Mouse (Mus musculus) liver, postnatal 0 days (tissue): Measurements from ENCODE around the gene Cc2d2b. TPM values are rescaled to one million over a fixed set of nuclear protein-coding genes. Genes with fewer than 3 reads are reported as not detected.

Source experiments
- ATAC-seq: fragments of 200-750 bp; cut with Nextera tagmentation; 2 replicates; pipeline ENCODE4 v1.8.0; 2017; ENCODE audit warnings: mild to moderate bottlenecking, moderate library complexity
- DNase-seq: peaks from one replicate; pipeline ENCODE4 v3.0.0-alpha.2; 2016
- H3K27ac ChIP-seq: fragments of 300-500 bp; sonication (generic); 2 replicates; pipeline ENCODE4 v1.5.1; 2014; ENCODE audit warnings: antibody characterized with exemption, moderate library complexity, mild to moderate bottlenecking, low read depth
- H3K27me3 ChIP-seq: fragments of 300-500 bp; sonication (generic); 2 replicates; pipeline ENCODE4 v1.6.1; 2014; ENCODE audit warnings: low read length, control low read depth, mixed read lengths; ENCODE audit not compliant: insufficient read depth
- H3K36me3 ChIP-seq: fragments of 300-500 bp; sonication (generic); replicated peaks from 2 replicates; pipeline ENCODE4 v1.6.1; 2014; ENCODE audit warnings: mild to moderate bottlenecking, control low read depth, low read length, moderate library complexity, mixed read lengths; ENCODE audit not compliant: insufficient read depth
- H3K4me1 ChIP-seq: fragments of 300-500 bp; sonication (generic); 2 replicates; pipeline ENCODE4 v1.6.1; 2014; ENCODE audit warnings: antibody characterized with exemption, mild to moderate bottlenecking, control low read depth; ENCODE audit not compliant: insufficient read depth
- H3K4me2 ChIP-seq: fragments of 300-500 bp; sonication (generic); 2 replicates; pipeline ENCODE4 v1.6.1; 2014; ENCODE audit warnings: low read depth, mild to moderate bottlenecking, low read length, moderate library complexity, mixed read lengths
- H3K4me3 ChIP-seq: fragments of 300-500 bp; sonication (generic); 2 replicates; pipeline ENCODE4 v1.5.1; 2014; ENCODE audit warnings: low read depth, low read length
- H3K9ac ChIP-seq: fragments of 300-500 bp; sonication (generic); replicated peaks from 2 replicates; pipeline ENCODE4 v1.6.1; 2014; ENCODE audit warnings: mild to moderate bottlenecking, moderate library complexity
- H3K9me3 ChIP-seq: fragments of 300-500 bp; sonication (generic); 2 replicates; pipeline ENCODE4 v1.6.1; 2016; ENCODE audit warnings: mild to moderate bottlenecking, control low read depth, low read length, mixed read lengths
- CTCF ChIP-seq: sonication (generic); IDR thresholded peaks from 2 replicates; pipeline ENCODE4 v1.5.1; 2016; ENCODE audit warnings: antibody characterized with exemption, low read depth
- EP300 ChIP-seq: IDR thresholded peaks from 2 replicates; pipeline ENCODE4 v1.6.1; 2016; ENCODE audit warnings: antibody characterized with exemption, low read depth, mild to moderate bottlenecking
- WGBS: fragments of 180-500 bp; shearing (Covaris S2); extraction: QIAGEN DNeasy Blood & Tissue Kit; methylation state at CpG from one replicate; pipeline ENCODE4 v1.1.7; 2014; ENCODE audit not compliant: insufficient replicate concordance; 5-methylcytosine and 5-hydroxymethylcytosine counted together
- polyA plus RNA-seq: library from polyadenylated mRNA; unstranded; fragments of >200 nt; fragmentation: Nextera tagmentation; extraction: Ambion mirVana; gene quantifications from 2 replicates; pipeline ENCODE4 v1.2.1, GENCODE M21; 2015

Cc2d2b gene
- polyA plus RNA-seq, 1 experiment from 2014 or later, result 1.3 TPM

DNA sequence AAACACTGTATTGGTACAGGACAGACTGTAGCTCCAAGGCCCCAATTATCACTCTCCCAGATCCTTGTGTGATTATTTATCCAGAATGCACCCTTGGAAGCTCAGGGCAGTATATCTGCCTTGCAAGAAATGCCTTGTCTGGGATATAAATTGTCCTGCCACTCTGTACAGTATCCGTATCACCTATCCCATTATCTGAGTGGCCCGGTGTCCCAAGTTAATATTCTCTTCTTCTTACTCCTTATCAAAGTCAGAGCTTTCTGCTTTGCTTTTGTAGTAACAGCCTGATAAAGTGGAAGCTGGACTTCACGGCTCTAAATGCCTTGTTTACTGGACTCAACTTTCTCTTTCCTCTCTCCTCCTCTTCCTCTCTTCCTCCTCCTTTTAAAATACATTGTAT, 64.2 kb downstream of the Cc2d2b start:
- TF ChIP-seq EP300 (no peak), CTCF (no peak)
- H3K9ac ChIP-seq, result peak overlapping the region; percentile 56
- H3K9me3 ChIP-seq, result no peaks in the 10 kb centered on the region
- 31% methylated on average over 3 of the region's 3 CpGs for WGBS
- H3K36me3 ChIP-seq, result no peaks in the 10 kb centered on the region
- peak overlapping the region; percentile 24; the same call in 1 of the 2 replicates for H3K4me3 ChIP-seq
- peaks cover 16% of the 10 kb centered on the region for H3K4me1 ChIP-seq
- H3K27me3 ChIP-seq, result no peaks in the 10 kb centered on the region
- ATAC-seq, result no peak; the same call in 1 of the 2 replicates
- no peak for DNase-seq
- peak overlapping the region; percentile 96 for H3K27ac ChIP-seq
- H3K4me2 ChIP-seq, result peak overlapping the region; percentile 64

DNA sequence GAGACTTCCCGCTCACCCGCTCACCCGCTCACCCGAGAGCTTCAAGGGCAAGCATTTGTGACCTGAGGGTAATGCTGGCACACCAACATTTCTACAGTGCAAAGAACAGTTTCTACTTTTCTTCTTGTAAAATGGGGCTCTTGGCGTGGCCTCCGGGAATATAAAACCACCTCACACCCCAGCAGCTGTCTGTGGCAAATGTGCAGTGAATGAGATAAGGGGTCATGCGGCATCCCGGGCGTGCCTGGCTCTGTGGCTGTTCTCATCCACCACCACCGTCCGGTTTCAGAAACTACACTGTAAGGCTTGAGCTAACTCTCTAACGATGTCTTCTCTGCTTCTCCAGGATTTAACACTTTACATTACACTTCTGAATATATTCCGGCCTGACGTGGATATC, 64.8 kb downstream of the Cc2d2b start:
- peak; percentile 84 for DNase-seq
- Histone ChIP-seq H3K27me3 (no peaks in the 10 kb centered on the region), H3K9me3 (no peaks in the 10 kb centered on the region), H3K4me2 (peak overlapping the region; percentile 64), H3K4me1 (peaks cover 20% of the 10 kb centered on the region), H3K9ac (peak overlapping the region; percentile 56), H3K36me3 (no peaks in the 10 kb centered on the region), H3K27ac (peak overlapping the region; percentile 96), H3K4me3 (peak overlapping the region; percentile 24; the same call in 1 of the 2 replicates)
- ATAC-seq, result peak; percentile 99
- 39% methylated on average over 14 of the region's 14 CpGs for WGBS
- peak; percentile 16; the same call in 1 of the 2 replicates for TF ChIP-seq CTCF
- peak; percentile 96 for TF ChIP-seq EP300

DNA sequence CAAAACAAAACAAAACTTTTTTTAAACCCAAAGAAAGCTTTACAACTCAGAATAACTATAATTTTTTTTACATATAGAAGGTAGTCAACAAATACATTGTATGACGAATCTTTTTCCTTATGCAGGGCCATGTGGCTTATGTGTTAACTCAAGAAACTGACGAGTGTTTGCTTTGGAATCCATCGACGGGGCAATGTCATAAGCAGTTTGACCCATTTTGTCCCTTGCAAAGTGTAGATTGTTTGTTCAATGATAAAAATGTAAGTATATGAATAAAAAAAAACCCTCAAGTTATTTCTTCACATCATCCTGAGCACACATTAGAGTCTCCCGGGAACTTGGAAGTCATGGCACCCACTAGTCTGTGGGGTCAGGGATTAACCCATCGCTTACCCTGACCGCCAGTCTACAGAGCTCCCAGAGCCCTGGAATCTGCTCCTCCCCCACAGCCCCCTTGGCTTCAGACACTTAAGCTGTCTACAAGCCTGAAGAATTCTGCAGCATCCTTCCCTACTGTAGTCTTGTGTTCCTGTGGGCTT, 67.2 kb downstream of the Cc2d2b start:
- Histone ChIP-seq H3K4me1 (peaks cover 29% of the 10 kb centered on the region), H3K27me3 (no peaks in the 10 kb centered on the region), H3K9me3 (no peaks in the 10 kb centered on the region), H3K4me2 (no peak overlapping the region), H3K36me3 (no peaks in the 10 kb centered on the region), H3K9ac (no peak overlapping the region), H3K27ac (no peak overlapping the region), H3K4me3 (no peak overlapping the region)
- TF ChIP-seq CTCF (no peak), EP300 (no peak)
- no peak for DNase-seq
- no peak for ATAC-seq
- 81% methylated on average over 7 of the region's 7 CpGs for WGBS

DNA sequence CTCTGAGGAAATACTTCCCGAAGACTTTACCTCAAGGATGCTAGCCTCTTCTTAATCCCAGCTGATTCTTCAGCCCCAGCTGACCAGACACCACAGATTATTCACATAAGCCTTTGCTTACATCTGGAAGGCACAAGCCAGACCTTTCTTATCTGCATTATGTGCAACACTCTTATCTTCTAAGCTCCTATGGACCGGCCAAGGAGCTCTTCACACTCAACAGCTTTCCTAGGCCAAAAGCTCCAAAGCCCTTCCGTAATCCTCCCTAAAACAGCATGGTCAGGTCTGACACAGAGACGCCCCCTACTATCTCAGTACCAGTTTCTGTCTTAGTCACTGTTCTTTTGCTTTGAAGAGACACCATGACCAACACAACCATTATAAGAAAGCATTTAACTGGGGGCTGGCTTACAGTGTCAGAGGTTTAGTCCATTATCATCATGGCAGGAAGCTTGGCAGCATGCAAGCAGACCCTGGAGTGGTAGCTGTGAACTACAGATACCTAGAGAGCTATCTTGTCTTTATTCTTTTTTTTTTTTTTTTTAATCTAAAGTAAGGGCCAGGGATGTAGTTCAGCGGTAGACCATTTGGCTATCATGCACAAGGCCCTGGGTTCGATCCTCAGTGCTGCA, 69.5 kb downstream of the Cc2d2b start:
- ATAC-seq, result peak; percentile 3; the same call in 1 of the 2 replicates
- H3K4me1 ChIP-seq, result peaks cover 16% of the 10 kb centered on the region
- 59% methylated on average over 6 of the region's 6 CpGs for WGBS
- DNase-seq, result no peak
- H3K27ac ChIP-seq, result peak overlapping the region; percentile 73
- no peaks in the 10 kb centered on the region for H3K36me3 ChIP-seq
- H3K9ac ChIP-seq, result no peak overlapping the region
- no peaks in the 10 kb centered on the region for H3K27me3 ChIP-seq
- H3K4me3 ChIP-seq, result no peak overlapping the region
- no peaks in the 10 kb centered on the region for H3K9me3 ChIP-seq
- no peak overlapping the region for H3K4me2 ChIP-seq
- no peak for TF ChIP-seq CTCF
- peak; percentile 50; the same call in 1 of the 2 replicates for TF ChIP-seq EP300

DNA sequence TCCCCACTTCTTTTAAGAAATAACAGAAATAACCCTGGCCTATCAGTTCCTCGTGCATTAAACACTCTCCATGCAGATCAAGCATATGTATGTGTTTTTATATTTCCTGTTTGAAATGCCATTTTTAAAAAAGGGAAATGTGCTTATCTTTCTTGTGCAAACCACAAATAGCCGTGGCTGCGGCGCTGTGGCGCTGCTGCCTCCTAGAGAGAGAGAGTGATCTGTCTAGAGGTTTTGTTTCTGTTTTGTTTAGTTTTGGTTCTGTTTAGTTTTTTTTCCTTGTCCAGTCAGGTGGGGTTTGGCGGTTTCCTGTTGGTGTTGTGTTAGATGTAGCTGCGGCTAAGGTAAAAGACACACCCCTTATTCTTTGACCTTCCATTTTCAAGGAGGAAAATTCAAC, 70.2 kb downstream of the Cc2d2b start:
- Histone ChIP-seq H3K9ac (peak overlapping the region; percentile 31; the same call in 1 of the 2 replicates), H3K27me3 (no peaks in the 10 kb centered on the region), H3K4me1 (peaks cover 16% of the 10 kb centered on the region), H3K4me3 (no peak overlapping the region), H3K27ac (peak overlapping the region; percentile 73), H3K4me2 (peak overlapping the region; percentile 20), H3K36me3 (no peaks in the 10 kb centered on the region), H3K9me3 (no peaks in the 10 kb centered on the region)
- 13% methylated on average over 7 of the region's 7 CpGs for WGBS
- ATAC-seq (peak; percentile 78), DNase-seq (peak; percentile 63)
- TF ChIP-seq CTCF (peak; percentile 70), EP300 (peak; percentile 83)

DNA sequence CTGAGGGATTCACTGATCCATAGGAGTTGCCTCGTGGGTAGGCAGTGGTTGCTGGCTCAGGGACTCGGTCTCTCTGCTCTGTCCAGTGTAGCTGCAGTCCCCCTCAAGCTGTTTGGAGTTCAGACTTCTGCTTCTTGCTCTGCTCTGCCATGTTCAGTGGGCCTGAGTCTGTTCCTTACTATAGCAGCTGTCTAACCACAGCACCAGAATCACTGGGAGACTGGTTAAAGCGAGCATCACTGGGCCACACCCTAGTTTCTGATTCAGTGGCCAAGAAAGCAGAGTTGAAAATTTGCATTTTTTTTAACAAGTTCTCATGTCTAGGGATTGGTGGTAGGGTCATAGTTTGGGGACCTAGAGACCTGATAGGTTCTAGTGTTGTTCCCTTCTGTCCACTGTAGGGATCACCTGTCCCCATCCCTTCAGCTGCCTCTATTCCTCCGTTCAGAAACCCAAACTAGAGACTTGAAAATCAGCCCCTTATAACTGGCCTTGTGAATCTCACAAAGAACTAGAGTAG, 72.8 kb downstream of the Cc2d2b start:
- Histone ChIP-seq H3K4me3 (no peak overlapping the region), H3K4me1 (peaks cover 16% of the 10 kb centered on the region), H3K36me3 (no peaks in the 10 kb centered on the region), H3K27ac (no peak overlapping the region), H3K27me3 (no peaks in the 10 kb centered on the region), H3K9me3 (no peaks in the 10 kb centered on the region), H3K9ac (no peak overlapping the region), H3K4me2 (no peak overlapping the region)
- TF ChIP-seq CTCF (no peak), EP300 (no peak)
- 54% methylated on average over 4 of the region's 4 CpGs for WGBS
- ATAC-seq, result no peak
- no peak for DNase-seq
